Mouse (Mus musculus) ES-E14 (cell line): ENCODE measurements around the gene Kirrel3.

Experiments used
- HCFC1 ChIP-seq: IDR thresholded peaks from 2 replicates; pipeline ENCODE4 v1.6.1; 2012; ENCODE audit warnings: low read length, inconsistent platforms, borderline replicate concordance; ENCODE audit not compliant: insufficient read depth
- MAFK ChIP-seq: IDR thresholded peaks from 2 replicates; pipeline ENCODE4 v1.6.1; 2014; ENCODE audit warnings: mild to moderate bottlenecking, low read depth, low read length, inconsistent platforms; ENCODE audit not compliant: insufficient read depth

DNA sequence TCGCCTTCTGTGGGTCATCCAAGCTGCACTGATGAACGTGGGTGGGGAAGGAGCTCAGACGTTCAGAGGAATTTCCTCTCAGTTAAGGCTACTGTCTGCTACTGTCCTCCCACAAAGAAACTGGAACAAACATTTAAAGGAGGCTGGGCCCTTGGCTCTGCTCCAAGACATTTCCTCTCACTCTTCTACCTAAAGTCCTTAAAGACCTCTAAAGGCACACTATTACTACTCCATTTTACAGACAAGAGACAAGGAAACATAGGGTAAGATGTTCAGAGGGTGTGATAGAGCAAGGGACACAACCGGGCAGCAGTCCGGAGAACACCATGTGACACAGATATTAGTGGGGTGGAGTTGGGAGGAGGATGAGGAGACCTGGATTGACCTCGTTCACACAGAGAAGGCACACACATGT is 541.2 kb downstream of the Kirrel3 start:
- TF ChIP-seq HCFC1 (no peak), MAFK (no peak)
